Mouse (Mus musculus) erythroblast, embryonic 14.5 days (primary cell): Measurements from ENCODE around the gene Hlcs.

Source experiments
- GATA1 ChIP-seq: IDR thresholded peaks from 2 replicates; pipeline ENCODE4 v1.6.1; 2012; ENCODE audit warnings: low read length, inconsistent platforms, mixed read lengths
- TAL1 ChIP-seq: IDR thresholded peaks from 3 replicates; pipeline ENCODE4 v1.6.1; 2012; ENCODE audit warnings: low read length, inconsistent platforms, mixed read lengths

DNA sequence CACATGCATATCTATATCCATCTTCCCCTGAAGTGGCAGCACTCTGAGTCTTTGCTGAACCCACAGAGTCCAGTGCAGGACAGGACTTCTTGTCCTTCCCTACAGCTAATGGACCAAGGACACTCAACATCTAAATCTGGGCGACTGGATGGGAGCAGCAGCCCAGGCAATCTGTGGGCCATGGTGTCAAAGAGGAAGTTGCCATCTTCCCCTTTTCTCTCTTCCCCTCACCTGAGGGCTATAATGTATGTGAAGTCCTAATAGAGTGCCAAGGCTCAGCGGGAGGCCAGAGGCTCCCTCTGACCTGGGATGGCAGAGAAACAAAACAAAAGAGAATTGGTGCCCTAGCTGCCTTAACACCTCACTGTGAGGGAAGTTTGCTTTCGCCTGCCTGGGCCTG is 29.4 kb downstream of the Hlcs start:
- TF ChIP-seq TAL1 (no peak), GATA1 (no peak)
